Mouse (Mus musculus) brain, embryonic 14.5 days (tissue): ENCODE results near the gene Gm13697.

Experiments used
- CTCF ChIP-seq: fragments of 200-500 bp; IDR thresholded peaks from 2 replicates; pipeline ENCODE4 v1.5.1; 2012; ENCODE audit warnings: inconsistent platforms, mild to moderate bottlenecking, moderate library complexity, borderline replicate concordance; ENCODE audit not compliant: insufficient read depth, insufficient read length; ENCODE audit errors: extremely low read depth
- POLR2A ChIP-seq: fragments of 200-500 bp; IDR thresholded peaks from 2 replicates; pipeline ENCODE4 v1.6.1; 2012; ENCODE audit warnings: mild to moderate bottlenecking, inconsistent platforms, borderline replicate concordance; ENCODE audit not compliant: poor library complexity, insufficient read depth, insufficient read length, severe bottlenecking; ENCODE audit errors: extremely low read depth

DNA sequence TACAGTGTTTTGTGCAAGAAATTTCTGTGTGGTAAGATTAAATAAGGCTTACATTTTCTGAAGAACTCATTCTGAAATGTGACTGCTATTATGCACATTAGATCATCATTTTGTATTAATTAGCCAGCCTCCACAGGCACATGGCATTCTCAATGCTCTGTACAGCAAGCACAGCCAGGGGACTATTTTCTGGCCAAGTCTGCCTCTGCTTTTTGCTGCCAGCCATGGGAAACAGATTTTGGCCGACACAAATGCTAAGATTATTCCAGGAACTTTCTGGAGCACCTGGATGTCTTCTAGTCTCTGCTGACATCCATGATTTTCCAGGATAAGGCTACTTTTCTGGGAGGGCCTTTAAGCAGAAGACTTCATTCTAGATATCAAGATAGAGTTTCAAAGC lies 24.4 kb downstream of the Gm13697 start:
- no peak for TF ChIP-seq POLR2A
- no peak for TF ChIP-seq CTCF
